Mouse (Mus musculus) MN1 (cell line): Measurements from ENCODE around the gene Pabpn1.
A peak's percentile ranks its signal among the peaks of the same experiment; 100 is the strongest.

Experiments used
- DNase-seq: peaks from one replicate; pipeline ENCODE4 v3.0.0-alpha.2; 2016; ENCODE audit warnings: low spot score

Pabpn1 gene

DNA sequence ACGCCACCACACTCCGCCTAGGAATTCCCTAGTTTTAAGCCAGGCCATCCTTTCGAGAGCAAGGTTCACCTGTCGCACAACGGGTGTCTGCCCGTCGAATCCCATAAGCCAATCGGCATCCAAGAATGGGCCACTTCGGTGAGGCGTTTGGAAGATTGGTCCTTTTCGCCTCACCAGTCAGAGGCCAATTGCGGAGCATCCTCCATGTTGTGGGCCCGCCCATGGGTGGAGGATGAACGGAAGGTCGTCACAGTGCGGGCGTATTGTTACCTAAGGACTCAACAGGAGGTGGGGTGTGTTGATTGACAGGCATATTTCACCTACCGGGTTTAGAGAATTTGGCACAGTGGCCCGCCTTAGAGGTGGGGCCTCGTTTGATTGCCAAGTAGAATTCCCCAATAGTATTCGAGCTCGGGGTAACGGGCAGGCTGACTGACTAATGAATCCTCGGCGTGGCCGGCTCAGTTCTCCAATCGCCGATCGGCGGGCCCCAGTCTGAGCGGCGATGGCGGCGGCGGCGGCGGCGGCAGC, 1.4 kb downstream of the Pabpn1 start:
- peak; percentile 99 for DNase-seq

DNA sequence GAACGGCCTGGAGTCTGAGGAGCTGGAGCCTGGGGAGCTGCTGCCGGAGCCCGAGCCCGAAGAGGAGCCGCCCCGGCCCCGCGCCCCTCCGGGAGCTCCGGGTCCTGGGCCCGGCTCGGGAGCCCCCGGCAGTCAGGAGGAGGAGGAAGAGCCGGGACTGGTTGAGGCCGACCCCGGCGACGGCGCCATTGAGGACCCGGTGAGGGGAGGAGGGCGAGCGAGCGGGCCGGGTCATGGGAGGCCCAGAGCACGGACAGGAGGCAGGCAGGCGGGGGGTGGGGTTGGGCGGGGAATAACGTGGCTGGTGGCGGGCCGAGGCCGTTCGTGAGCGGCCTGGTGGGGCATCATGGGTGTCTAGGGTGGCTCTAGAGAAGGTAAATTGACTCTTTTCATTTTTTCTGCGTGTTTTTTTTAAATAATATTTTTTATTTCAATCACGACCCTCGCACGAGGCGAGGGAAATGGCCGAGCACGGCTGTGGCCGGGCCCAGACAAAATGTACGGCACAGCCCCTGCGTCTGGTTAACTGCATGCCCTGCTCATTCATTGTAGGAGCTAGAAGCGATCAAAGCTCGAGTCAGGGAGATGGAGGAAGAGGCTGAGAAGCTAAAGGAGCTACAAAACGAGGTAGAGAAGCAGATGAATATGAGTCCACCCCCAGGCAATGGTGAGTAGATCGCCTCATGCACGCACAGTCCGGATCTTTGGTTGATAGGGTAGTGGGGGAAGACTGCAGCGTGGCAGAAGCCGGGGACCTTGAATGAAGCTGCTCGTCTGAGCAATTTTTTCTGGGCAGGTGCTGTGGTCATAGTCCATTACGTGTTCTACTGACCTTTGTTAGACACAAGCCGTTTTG, 2.2 kb downstream of the Pabpn1 start:
- peak; percentile 67 for DNase-seq

DNA sequence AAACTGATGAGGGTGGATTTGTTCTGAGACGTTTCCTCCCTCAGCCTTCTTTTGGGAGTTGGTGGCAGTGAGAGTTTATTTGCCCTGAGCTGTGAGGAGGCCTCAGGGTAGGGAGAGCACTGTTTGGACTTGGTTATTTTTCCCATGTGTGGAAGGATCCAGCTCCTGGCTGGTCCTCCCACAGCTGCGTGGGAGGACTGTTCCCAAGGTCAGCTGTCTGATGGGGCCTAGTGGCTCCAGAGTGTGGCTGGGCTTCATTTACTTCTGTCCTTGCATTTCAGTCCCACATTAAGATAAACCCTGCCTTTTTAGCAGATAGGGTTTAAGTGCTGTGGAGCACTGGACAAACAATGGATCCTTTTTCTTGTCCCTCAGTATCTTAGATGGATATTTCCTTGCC, 5.1 kb downstream of the Pabpn1 start:
- no peak for DNase-seq

DNA sequence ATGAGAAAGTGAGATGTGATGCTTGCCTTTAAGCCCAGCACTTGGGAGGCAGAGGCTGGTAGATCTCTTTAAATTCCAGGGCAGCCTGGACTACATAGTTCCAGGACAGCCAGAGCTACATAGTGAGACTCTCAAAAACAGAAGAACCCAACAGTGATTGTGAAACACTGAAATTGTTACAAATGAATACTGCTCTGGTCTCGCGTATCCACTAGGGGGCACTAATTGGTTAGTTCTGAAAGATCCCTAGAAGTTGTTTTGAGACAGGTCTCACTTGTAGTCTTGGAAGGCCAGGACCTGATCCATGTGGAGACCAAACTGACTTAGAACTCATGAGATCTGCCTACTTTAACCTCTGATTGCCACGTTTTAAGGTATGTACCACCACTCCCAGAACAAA, 8.1 kb downstream of the Pabpn1 start:
- DNase-seq: peak; percentile 87

DNA sequence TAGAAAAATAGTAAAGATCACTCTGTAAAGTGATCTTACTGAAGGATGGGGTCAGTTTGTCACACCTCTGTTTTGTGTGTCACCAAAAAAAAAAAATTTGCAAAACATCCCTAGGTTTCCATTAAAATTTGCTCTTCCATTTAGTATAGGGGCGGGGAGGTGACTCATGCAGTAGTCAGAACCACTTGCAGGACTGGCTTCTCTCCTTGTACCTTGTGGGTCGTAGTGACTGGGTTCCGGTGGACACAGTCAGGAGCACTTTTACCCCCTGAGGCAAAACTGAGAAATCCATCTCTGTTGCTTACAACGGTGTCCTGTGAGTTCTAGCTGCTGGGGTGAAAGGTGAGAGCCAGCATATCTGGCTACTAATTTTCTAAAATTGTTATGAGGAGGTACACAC, 11.3 kb downstream of the Pabpn1 start:
- no peak for DNase-seq

DNA sequence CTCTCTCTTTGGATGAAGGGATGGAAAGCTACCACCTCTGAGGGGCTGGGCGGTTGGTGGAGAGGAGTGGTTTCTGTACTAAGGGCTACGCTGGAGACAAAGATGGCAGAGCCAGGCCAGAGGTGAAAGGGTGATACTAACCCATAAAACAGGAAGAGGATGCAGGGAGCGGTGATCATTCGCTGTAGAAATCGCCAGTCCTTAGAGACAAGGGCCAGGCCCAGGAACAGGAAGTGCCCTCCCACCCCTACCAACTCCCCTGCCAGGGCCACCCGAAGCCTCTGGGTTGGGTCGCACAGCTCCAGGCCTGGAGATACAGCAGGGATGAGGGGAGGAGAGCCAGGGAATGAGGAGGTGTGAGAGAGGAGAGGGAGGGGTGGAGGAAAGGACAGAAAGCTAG, 16.4 kb downstream of the Pabpn1 start:
- DNase-seq: no peak

DNA sequence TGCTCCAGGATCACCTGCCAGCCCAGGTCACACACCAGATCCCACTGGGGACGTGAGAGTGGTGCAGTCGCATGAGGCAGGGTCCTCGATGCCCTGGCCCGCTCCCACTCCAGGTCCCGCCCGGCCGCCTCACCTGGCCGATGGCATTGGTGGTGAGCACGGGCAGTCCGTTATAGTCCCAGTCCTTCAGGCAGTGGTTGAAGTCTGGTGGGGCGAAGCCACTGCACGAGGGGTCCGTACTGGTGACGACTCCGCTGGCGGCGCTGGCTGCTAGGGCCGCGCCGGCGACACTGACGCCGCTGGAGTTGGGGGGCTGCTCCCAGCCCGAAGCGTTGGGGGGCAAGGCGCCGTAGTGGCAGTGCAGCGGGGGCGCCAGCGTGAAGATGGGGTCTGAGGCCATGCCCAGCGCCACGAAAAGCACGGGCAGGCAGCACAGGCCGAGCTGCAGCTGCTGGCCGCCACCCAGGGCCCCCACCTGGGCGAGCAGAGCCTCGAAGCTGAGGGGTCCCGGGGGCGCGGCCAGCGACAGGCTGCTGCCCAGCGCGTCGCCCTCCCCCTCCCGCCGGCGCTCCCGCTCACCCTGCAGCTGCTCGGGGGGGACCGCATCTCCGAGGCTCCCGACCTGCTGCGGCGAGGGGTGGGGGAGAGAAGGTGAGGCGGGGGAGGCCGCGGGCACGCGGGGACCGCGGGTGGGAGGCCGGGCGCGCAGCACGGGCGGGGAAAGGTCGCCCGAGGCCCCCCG, 20.0 kb downstream of the Pabpn1 start:
- DNase-seq: no peak

DNA sequence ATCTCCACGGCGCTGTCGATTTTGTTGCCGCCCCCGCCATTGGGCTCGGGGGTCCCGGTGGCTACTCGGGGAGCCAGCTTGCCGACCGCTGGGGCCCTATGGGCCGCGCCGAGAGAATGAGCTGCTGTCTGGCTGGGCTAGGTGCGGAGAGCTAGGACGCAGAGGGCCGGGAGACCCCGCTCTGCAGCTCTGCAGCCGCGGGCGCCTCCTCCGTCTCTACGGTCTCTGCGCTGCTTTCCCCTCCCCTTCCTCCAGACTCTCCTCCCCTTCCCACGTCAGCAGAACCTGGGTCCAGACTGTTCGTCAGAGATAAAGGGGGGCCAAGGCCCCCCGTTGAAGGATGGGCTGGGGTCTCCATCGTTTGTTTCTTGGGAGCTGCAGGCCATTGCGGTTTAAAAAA, 20.6 kb downstream of the Pabpn1 start, which contains the start of gene Slc22a17:
Gene Slc22a17 (minus strand): TSS at position 247 of the 400 bp plus-strand sequence.
- DNase-seq: peak; percentile 55

DNA sequence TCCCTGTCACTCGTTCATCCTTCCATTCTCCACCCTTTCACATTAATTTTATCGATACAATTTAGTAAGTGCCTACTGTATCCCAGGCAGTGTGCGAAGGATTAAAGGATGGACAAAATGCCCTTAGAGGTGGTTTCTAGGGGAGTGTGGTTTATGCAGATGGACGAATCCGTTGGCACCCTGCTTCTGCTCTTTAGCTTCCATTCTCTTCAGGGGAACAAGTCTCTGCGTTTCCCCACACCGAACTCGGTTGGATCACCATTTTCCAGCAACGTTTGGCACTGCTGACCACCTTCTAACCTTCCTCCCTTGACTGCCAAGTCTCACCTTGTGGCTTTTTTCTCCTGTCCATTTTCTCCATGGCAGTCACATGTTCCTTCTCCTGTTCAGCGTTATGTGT, 21.0 kb downstream of the Pabpn1 start:
- DNase-seq: no peak

DNA sequence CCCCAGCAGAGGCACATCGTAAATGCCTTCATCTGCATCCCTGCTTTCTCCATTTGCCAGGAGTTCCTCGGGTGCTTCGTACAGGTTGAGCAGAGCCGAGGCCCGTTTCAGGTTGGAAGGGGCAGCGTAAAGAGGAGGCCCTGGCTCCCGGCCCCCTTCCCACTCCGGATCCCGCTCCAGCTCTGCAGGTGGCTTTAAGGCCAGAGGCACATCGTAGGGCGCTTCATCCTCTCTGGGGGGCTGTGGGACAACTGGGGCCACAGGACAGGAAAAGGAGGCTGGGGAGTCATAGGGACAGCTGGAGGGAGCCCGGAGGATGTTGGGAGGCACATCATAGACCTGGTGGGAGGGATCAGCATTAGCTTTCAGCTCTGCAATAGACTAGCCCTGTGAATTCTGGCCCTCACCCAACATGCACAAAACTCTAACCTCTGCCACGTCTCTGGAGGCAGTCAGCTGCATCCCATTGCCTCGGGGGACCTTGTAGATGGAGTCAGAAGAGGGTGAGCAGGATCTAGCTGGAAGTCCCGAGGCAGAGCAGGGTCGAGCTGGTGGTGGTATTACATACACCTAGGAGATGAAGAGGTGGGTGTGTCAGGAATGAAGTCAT, 27.9 kb downstream of the Pabpn1 start:
- no peak for DNase-seq

DNA sequence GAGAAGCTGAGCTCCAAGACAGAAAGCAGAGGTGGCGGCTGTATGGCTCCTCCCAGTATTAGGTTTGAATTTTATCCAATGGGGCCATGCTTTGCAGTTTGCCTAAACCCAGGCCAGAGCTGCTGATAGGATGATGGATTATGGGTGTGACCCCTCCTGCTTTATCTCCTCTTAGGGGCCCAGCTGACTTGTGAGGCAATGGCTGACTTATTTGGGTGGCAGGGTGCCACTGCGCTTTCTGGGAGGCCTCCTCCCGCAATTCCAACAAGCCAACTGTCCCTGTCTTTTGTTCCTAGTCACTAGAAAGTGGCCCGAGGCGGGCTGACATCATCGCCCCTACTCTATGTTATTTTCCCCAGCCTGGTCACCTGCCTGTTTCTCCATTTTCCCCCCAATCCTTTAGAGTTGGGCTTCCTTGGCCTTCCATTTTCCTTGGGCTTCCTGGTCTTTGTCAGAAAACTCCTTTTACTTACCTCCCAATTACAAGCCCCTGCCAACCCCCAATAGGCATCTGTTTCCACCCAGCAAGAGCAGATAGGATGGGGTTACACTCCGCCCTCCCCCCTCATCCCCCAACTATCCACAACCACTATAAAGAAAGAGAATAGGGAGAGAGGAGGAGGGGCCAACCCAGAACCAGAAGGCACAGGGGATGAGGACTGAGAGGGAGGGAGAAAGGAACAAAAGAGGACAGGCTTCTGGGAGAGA, 32.5 kb downstream of the Pabpn1 start:
- peak; percentile 86 for DNase-seq

DNA sequence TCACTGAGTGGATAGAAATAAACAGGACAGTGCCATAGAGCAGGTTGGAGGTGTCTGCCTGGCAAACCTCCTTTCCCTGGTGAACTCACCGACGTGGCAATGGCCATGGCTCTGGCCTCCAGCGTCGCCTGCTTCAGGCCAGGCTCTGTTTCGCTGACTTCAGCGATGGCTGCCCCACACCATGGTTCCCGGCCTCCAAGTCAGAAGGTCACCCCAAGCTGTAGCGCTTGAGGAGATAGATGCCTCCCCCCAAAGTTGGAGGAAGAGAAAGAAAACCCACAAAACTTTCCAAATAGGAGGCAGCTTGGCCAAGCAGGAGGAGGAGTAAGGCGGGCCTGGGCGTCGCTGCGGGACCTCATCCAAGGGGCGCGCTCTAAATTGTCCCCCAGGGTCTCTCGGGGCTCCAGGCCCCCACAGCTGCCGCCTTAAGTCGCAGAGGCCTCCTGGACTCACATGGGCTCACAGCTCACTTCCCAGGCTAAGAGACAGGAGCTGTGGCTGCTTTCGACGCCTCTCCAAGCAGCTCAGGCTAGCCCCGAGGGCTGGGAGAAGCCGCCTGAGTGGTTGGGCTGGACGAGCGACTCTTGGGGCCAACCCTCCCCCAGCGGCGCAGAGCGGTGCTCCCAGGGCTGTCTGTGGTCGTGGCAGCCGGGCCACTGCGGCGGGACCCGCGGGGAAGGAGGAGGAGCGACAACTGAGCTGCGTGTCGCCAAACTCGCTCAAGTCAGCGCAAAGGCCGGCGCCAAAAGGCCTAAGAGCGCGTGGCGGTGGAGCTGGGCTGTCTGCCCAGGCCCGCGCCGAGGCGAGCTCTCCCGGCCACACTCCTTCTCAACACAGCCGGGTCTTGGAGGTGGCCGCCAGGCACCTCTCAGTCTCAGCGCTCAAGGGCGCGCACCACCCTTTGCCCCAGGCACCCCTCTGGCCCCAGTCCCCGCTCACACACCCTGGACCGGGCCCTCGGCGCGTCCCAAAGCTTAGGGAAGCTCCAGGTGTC, 33.3 kb downstream of the Pabpn1 start, which contains the start of gene Efs:
Gene Efs (minus strand): TSS at position 778 of the 994 bp plus-strand sequence.
- DNase-seq: peak; percentile 59

DNA sequence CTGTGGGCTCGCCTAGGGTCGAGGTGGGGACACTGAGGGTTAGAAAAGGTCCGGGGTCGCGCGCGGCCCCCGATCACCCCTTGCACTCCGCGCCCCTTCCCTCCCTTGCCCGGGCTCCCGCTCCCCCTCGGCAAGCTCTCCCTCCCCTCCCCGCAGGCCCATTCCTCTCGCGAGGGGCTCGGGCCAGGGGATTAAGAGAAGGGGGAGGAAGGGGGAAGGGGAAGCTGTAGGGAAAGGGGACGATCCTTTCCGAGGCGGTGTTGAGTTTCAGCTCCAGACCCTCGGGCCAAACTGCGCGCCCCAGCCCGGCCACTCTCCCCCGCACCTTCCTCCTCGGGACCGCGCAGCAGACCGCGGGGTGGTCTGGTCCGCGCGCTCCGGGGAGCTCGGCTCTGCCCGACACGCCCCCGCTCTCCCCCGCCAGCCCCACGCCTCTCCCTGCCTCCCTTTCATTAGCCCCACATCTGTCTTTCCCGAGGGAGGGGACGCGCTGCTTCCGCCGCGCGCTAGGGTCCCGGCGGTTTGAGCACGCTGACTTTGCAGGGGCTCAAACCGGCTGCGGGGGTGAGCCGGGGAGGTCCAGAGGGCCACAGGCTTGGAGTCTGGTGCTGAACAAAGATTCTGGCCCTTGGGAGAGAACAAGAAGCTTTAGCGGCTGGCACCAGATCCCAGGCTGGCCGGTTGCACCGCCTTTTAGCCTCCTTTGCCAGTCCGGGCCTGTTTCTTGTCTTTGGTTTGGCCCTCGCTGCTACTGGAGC, 34.3 kb downstream of the Pabpn1 start:
- DNase-seq: peak; percentile 73

DNA sequence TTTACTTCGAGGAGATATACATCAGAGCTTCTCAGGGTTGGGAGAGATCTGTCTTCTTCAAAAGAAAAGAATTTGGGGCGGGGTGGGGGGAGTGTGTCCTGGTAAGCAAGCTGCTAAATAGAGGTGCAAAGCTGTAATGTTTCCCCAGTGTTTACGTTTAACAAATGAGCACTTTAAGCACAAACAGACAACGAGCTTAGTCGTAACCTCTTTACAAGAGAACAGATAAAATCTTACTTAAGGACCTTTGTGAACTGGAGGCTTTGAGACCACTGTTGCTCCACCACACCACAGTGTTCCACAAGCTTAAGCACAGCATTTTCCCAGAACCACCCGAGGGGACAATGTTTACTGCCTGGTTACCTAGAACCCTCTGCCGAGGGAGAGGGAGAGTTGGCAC, 35.0 kb downstream of the Pabpn1 start:
- no peak for DNase-seq

DNA sequence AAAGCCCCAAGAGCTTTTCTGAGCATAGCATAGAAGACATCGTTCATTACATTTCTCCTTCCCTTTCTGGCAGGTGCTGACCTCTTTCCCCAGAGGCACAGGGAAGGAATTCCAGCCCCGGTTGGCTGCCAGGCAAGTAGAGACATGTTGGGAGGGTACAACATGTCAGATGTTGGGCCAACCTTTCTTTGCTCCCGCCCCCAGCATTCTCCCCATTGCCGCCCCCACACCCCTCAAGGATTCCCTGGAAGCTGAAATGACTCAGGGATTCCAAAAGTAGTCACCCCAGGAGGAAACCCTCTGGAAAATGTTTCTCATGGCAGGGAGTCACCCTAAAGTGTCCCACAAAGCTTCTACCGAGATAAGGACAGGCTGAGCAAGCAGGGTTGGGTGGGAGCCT, 37.5 kb downstream of the Pabpn1 start:
- no peak for DNase-seq

DNA sequence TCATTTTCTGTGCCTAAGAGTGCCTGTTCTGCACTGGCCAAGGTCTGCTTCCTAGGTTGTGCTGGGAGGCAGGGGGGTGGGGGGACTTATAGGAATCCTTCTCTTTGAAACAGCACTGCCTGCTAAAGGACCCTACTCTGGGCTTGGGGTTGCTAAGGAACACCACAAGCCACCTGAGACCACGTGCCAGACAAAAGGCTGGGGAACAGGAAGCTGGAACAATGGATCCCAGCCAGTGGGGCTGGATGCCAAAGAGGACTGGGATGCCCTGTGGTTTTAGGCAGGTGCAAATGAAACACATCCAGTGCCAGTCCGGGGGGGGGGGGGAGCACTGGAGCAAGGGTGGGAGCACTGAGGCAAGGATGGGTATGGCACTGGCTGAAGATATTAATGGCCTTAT, 38.1 kb downstream of the Pabpn1 start:
- no peak for DNase-seq

DNA sequence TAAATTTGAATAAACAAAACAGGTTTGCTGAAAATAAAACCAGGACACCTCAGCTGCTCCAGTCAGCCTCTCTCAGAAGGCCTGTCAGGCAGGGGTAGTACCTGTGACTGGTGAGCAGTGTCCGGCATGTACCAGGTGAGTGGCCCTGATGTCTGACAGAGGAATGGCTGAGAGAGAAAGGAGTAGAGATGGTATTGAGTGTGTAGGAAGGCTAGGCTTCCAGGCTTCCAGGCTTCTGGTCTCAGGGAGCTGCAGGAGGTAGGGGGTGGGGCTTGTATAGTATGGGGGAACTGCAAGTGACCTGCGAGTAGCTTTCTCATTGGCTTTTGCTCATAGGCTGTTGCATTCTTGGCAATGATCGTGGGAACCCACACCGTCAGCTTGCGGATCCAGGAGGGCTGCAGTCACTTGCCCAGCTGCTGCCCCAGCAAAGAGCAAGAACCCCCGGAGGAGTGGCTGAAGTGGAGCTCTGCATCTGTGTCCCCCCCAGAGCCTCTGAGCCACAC, 40.4 kb downstream of the Pabpn1 start, which contains the start of gene Il25:
Gene Il25 (plus strand): TSS at position 51 of the 506 bp plus-strand sequence.
- DNase-seq: peak; percentile 42

DNA sequence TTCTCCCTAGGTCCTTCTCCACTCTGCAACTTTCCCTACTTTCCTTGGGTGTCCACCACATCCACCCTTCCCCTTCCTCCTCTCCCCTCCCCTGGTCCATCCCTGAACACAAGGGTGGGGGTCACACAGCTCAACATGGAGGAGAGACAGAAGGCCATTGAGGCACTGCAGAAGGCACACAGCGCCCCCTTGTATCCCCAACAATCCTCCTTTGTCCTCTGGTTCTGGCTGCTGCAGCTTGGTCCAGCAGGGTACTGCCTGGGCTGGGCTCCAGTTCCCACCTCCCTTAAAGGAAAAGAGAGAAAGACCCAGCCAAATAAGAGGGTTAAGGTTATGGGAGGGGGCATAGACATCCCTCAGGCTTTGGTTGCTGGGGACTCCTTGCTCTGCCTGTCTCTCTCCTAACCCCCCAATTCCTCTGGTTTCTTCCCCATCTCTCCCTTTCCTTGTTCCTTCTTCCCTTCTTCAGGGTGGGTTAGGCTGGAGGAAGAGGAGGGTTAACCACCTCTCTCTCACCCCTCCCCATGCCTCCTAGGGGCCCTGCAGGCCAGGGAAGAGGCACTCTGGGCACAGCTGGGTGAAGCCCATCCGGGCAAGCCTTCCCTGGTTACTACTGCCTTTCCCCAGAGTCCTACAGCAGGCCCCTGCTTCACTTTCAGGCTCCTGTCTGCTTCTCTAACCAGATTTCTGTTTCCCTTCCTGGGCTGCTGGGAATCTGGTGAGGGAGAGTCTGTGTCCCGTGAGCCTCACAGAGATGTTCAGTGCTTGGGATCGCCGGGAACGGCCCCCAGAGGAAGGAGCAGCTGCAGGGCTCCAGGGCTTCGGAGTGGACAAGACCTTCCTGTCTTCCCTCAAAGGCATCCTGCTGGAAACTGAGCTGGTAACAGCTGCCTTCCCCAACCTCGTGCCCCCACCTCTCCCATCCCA, 43.9 kb downstream of the Pabpn1 start, which contains the start of gene Cmtm5:
Gene Cmtm5 (plus strand): TSS at position 358 of the 927 bp plus-strand sequence.
- DNase-seq: peak; percentile 43
